In genomic region chr2:52959291-52959621, GRCm38 (mm10) we compare ENCODE assay signal across 8 mouse cellular contexts.
DNase-seq lines count a peak whose midpoint lies in the region; TF ChIP-seq lines count a peak whose summit lies in the region.

No protein-coding gene starts in this region.

- 0 out of 2 replicates have a peak, but pooled peaks cover 2% of the 10 kb centered on the region for H3K9me3 ChIP-seq in midbrain, embryonic 10.5 days (replicated peaks)

- peak overlapping the region; percentile 45 for H3K4me3 ChIP-seq in cerebellum, adult 2 months (replicated peaks; ENCODE audit: insufficient read depth, low read depth, low read length)
- H3K4me3 ChIP-seq in testis, adult 2 months (ENCODE audit: control insufficient read depth, low read depth, low read length), result no peak overlapping the region
- peak overlapping the region; percentile 36 for H3K4me3 ChIP-seq in midbrain, embryonic 10.5 days

- TF ChIP-seq CTCF in cerebellum, adult 2 months (IDR thresholded peaks at IDR 0.05; ENCODE audit: borderline replicate concordance, insufficient read depth, low read depth, low read length), result no peak
- TF ChIP-seq CTCF in testis, adult 2 months (IDR thresholded peaks at IDR 0.05; ENCODE audit: control insufficient read depth, insufficient read depth, insufficient replicate concordance, low read depth, low read length), result no peak

- H3K27ac ChIP-seq in cerebellum, adult 2 months (ENCODE audit: insufficient read depth, low read length), result peak overlapping the region; percentile 46; the same call in 1 of the 2 replicates
- H3K27ac ChIP-seq in testis, adult 2 months (ENCODE audit: control insufficient read depth, insufficient read depth, low read depth, low read length), result peak overlapping the region; percentile 32
- peak overlapping the region; percentile 77 for H3K27ac ChIP-seq in midbrain, embryonic 10.5 days (replicated peaks)

- H3K4me1 ChIP-seq in cerebellum, adult 2 months (ENCODE audit: control insufficient read depth, insufficient read depth, low read length), result peaks cover 28% of the 10 kb centered on the region
- H3K4me1 ChIP-seq in testis, adult 2 months (ENCODE audit: control insufficient read depth, insufficient read depth, low read length), result peaks cover 11% of the 10 kb centered on the region
- peaks cover 58% of the 10 kb centered on the region for H3K4me1 ChIP-seq in midbrain, embryonic 10.5 days

- no peaks in the 10 kb centered on the region for H3K27me3 ChIP-seq in cerebellum, adult 2 months (ENCODE audit: control insufficient read depth, insufficient read depth, low read length)
- no peaks in the 10 kb centered on the region for H3K27me3 ChIP-seq in testis, adult 2 months (ENCODE audit: control insufficient read depth, insufficient read depth, low read length)
- H3K27me3 ChIP-seq in midbrain, embryonic 10.5 days (ENCODE audit: low read depth, poor library complexity, severe bottlenecking), result no peaks in the 10 kb centered on the region

- no peaks in the 10 kb centered on the region for H3K36me3 ChIP-seq in testis, adult 2 months (ENCODE audit: control insufficient read depth, insufficient read depth, low read length)
- H3K36me3 ChIP-seq in midbrain, embryonic 10.5 days, result no peaks in the 10 kb centered on the region

- TF ChIP-seq POLR2A in cerebellum, adult 2 months (IDR thresholded peaks at IDR 0.05; ENCODE audit: borderline replicate concordance, insufficient read depth, low read length), result peak; percentile 3; the same call in 1 of the 2 replicates
- no peak for TF ChIP-seq POLR2A in testis, adult 2 months (IDR thresholded peaks at IDR 0.05; ENCODE audit: control insufficient read depth, low read depth, low read length)

- DNase-seq in cerebellum, adult 2 months, result no peak
- DNase-seq in cerebellum, adult 11-12 months, result no peak
- no peak for DNase-seq in testis, postnatal 14 days (ENCODE audit: low spot score)
- DNase-seq in midbrain, embryonic 10.5 days (ENCODE audit: low spot score), result no peak
- no peak for DNase-seq in ovary, postnatal 10 days (ENCODE audit: low spot score)
- no peak for DNase-seq in cerebellum, adult 11 months
- DNase-seq in ovary, adult 18-20 months (ENCODE audit: low spot score), result no peak
